Mouse (Mus musculus) hindbrain, embryonic 10.5 days (tissue): ENCODE measurements around the gene Ninj1. TPM values are rescaled to one million over a fixed set of nuclear protein-coding genes. Genes with fewer than 3 reads are reported as not detected.

Source experiments
- DNase-seq: peaks from one replicate; pipeline ENCODE4 v3.0.0-alpha.2; 2017; ENCODE audit warnings: low spot score
- H3K27ac ChIP-seq: fragments of 300-500 bp; sonication (generic); 2 replicates; pipeline ENCODE4 v1.5.1; 2016; ENCODE audit warnings: mild to moderate bottlenecking, moderate library complexity
- H3K27me3 ChIP-seq: fragments of 300-500 bp; sonication (generic); 2 replicates; pipeline ENCODE4 v1.6.1; 2016; ENCODE audit warnings: mild to moderate bottlenecking; ENCODE audit not compliant: poor library complexity, insufficient read depth, severe bottlenecking
- H3K36me3 ChIP-seq: fragments of 300-500 bp; sonication (generic); 2 replicates; pipeline ENCODE4 v1.6.1; 2016; ENCODE audit warnings: mild to moderate bottlenecking, moderate library complexity
- H3K4me1 ChIP-seq: fragments of 300-500 bp; sonication (generic); replicated peaks from 2 replicates; pipeline ENCODE4 v1.6.1; 2016; ENCODE audit warnings: mild to moderate bottlenecking
- H3K4me3 ChIP-seq: fragments of 300-500 bp; sonication (generic); 2 replicates; pipeline ENCODE4 v1.5.1; 2016; ENCODE audit warnings: mild to moderate bottlenecking, moderate library complexity
- H3K9me3 ChIP-seq: fragments of 300-500 bp; sonication (generic); 2 replicates; pipeline ENCODE4 v1.6.1; 2016; ENCODE audit warnings: mild to moderate bottlenecking, moderate library complexity
- WGBS: fragments of 180-500 bp; shearing (Covaris S2); methylation state at CpG from one replicate; pipeline ENCODE4 v1.1.7; 2016; 5-methylcytosine and 5-hydroxymethylcytosine counted together
- polyA plus RNA-seq: library from polyadenylated mRNA; unstranded; fragments of >200 nt; fragmentation: Nextera tagmentation; extraction: Ambion mirVana; gene quantifications from 2 replicates; pipeline ENCODE4 v1.2.1, GENCODE M21; 2016

The Ninj1 gene
- polyA plus RNA-seq, 1 experiment from 2014 or later: 26.3 TPM

- Histone ChIP-seq H3K4me1 (peaks cover 12% of the 10 kb centered on the region), H3K27me3 (peaks cover under 1% of the 10 kb centered on the region; the same call in 1 of the 2 replicates), H3K9me3 (no peaks in the 10 kb centered on the region), H3K27ac (peak overlapping the region; percentile 4; the same call in 1 of the 2 replicates), H3K4me3 (no peak overlapping the region), H3K36me3 (no peaks in the 10 kb centered on the region)
- no peak for DNase-seq
- WGBS: 73% methylated on average over 19 of the region's 19 CpGs
Observed at GRCm38 (mm10) chr13:49178839-49179585, 8.3 kb upstream of the Ninj1 start.

- WGBS: 83% methylated on average over 5 of the region's 5 CpGs
- H3K9me3 ChIP-seq: no peaks in the 10 kb centered on the region
- DNase-seq: no peak
- no peak overlapping the region for H3K4me3 ChIP-seq
- no peak overlapping the region for H3K27ac ChIP-seq
- H3K4me1 ChIP-seq: peaks cover 12% of the 10 kb centered on the region
- H3K36me3 ChIP-seq: no peaks in the 10 kb centered on the region
- peaks cover 7% of the 10 kb centered on the region; the same call in 1 of the 2 replicates for H3K27me3 ChIP-seq
Observed at GRCm38 (mm10) chr13:49180274-49180673, 7.0 kb upstream of the Ninj1 start.

- no peaks in the 10 kb centered on the region for H3K36me3 ChIP-seq
- no peak overlapping the region for H3K4me3 ChIP-seq
- 54% methylated on average over 1 of the region's 1 CpGs for WGBS
- H3K4me1 ChIP-seq: peaks cover 12% of the 10 kb centered on the region
- no peaks in the 10 kb centered on the region for H3K9me3 ChIP-seq
- DNase-seq: no peak
- H3K27me3 ChIP-seq: peaks cover 9% of the 10 kb centered on the region
- no peak overlapping the region for H3K27ac ChIP-seq
Observed at GRCm38 (mm10) chr13:49180691-49181090, 6.6 kb upstream of the Ninj1 start.

- no peak overlapping the region; the same call in 1 of the 2 replicates for H3K27ac ChIP-seq
- no peaks in the 10 kb centered on the region for H3K36me3 ChIP-seq
- peaks cover 15% of the 10 kb centered on the region for H3K4me1 ChIP-seq
- no peak overlapping the region for H3K4me3 ChIP-seq
- WGBS: 82% methylated on average over 3 of the region's 3 CpGs
- DNase-seq: no peak
- no peaks in the 10 kb centered on the region for H3K9me3 ChIP-seq
- peaks cover 17% of the 10 kb centered on the region for H3K27me3 ChIP-seq
Observed at GRCm38 (mm10) chr13:49181411-49181984, 5.8 kb upstream of the Ninj1 start.

GRCm38 (mm10) chr13:49183161-49183560 is 4.1 kb upstream of the Ninj1 start:
- no peaks in the 10 kb centered on the region for H3K9me3 ChIP-seq
- 72% methylated on average over 5 of the region's 5 CpGs for WGBS
- H3K27ac ChIP-seq: peak overlapping the region; percentile 40; the same call in 1 of the 2 replicates
- H3K27me3 ChIP-seq: peaks cover 21% of the 10 kb centered on the region
- H3K4me1 ChIP-seq: peaks cover 30% of the 10 kb centered on the region
- H3K36me3 ChIP-seq: no peaks in the 10 kb centered on the region
- H3K4me3 ChIP-seq: no peak overlapping the region
- no peak for DNase-seq

GRCm38 (mm10) chr13:49183646-49184045 is 3.6 kb upstream of the Ninj1 start:
- H3K27ac ChIP-seq: 0 out of 2 replicates have a peak overlapping the region, but pooled peaks have one; percentile 40
- WGBS: 58% methylated on average over 5 of the region's 5 CpGs
- H3K9me3 ChIP-seq: no peaks in the 10 kb centered on the region
- H3K36me3 ChIP-seq: no peaks in the 10 kb centered on the region
- peaks cover 26% of the 10 kb centered on the region for H3K27me3 ChIP-seq
- no peak for DNase-seq
- H3K4me1 ChIP-seq: peaks cover 35% of the 10 kb centered on the region
- H3K4me3 ChIP-seq: no peak overlapping the region

- H3K9me3 ChIP-seq: no peaks in the 10 kb centered on the region
- 15% methylated on average over 11 of the region's 11 CpGs for WGBS
- DNase-seq: no peak
- peak overlapping the region; percentile 84 for H3K4me3 ChIP-seq
- H3K36me3 ChIP-seq: no peaks in the 10 kb centered on the region
- H3K4me1 ChIP-seq: peaks cover 55% of the 10 kb centered on the region
- peak overlapping the region; percentile 84 for H3K27ac ChIP-seq
- peaks cover 40% of the 10 kb centered on the region for H3K27me3 ChIP-seq
Observed at GRCm38 (mm10) chr13:49186798-49187287, 442 bp upstream of the Ninj1 start.

GRCm38 (mm10) chr13:49188219-49188965 is 1.1 kb downstream of the Ninj1 start:
- H3K27ac ChIP-seq: peak overlapping the region; percentile 84
- H3K27me3 ChIP-seq: peaks cover 40% of the 10 kb centered on the region
- H3K36me3 ChIP-seq: no peaks in the 10 kb centered on the region
- peak overlapping the region; percentile 84 for H3K4me3 ChIP-seq
- no peak for DNase-seq
- peaks cover 65% of the 10 kb centered on the region for H3K4me1 ChIP-seq
- 22% methylated on average over 15 of the region's 15 CpGs for WGBS
- H3K9me3 ChIP-seq: no peaks in the 10 kb centered on the region

- Histone ChIP-seq H3K4me3 (no peak overlapping the region; the same call in 1 of the 2 replicates), H3K9me3 (no peaks in the 10 kb centered on the region), H3K27me3 (peaks cover 40% of the 10 kb centered on the region), H3K36me3 (no peaks in the 10 kb centered on the region), H3K4me1 (peaks cover 65% of the 10 kb centered on the region), H3K27ac (no peak overlapping the region)
- WGBS: 45% methylated on average over 2 of the region's 2 CpGs
- no peak for DNase-seq
Observed at GRCm38 (mm10) chr13:49188966-49189360, 1.7 kb downstream of the Ninj1 start.

- WGBS: 76% methylated on average over 12 of the region's 12 CpGs
- peaks cover 65% of the 10 kb centered on the region for H3K4me1 ChIP-seq
- no peaks in the 10 kb centered on the region for H3K9me3 ChIP-seq
- H3K27ac ChIP-seq: peak overlapping the region; percentile 4; the same call in 1 of the 2 replicates
- no peak for DNase-seq
- H3K36me3 ChIP-seq: peaks cover 4% of the 10 kb centered on the region; the same call in 1 of the 2 replicates
- peaks cover 33% of the 10 kb centered on the region for H3K27me3 ChIP-seq
- H3K4me3 ChIP-seq: no peak overlapping the region
Observed at GRCm38 (mm10) chr13:49189970-49190870, 2.9 kb downstream of the Ninj1 start.

- H3K36me3 ChIP-seq: peaks cover 13% of the 10 kb centered on the region; the same call in 1 of the 2 replicates
- H3K4me1 ChIP-seq: peaks cover 68% of the 10 kb centered on the region
- 80% methylated on average over 7 of the region's 7 CpGs for WGBS
- no peaks in the 10 kb centered on the region for H3K9me3 ChIP-seq
- H3K27ac ChIP-seq: peak overlapping the region; percentile 4
- H3K4me3 ChIP-seq: no peak overlapping the region
- H3K27me3 ChIP-seq: peaks cover 27% of the 10 kb centered on the region
- DNase-seq: no peak
Observed at GRCm38 (mm10) chr13:49190876-49191672, 3.8 kb downstream of the Ninj1 start.
